Mouse (Mus musculus): ENCODE data around the gene Vav2.

Vav2 gene

DNA sequence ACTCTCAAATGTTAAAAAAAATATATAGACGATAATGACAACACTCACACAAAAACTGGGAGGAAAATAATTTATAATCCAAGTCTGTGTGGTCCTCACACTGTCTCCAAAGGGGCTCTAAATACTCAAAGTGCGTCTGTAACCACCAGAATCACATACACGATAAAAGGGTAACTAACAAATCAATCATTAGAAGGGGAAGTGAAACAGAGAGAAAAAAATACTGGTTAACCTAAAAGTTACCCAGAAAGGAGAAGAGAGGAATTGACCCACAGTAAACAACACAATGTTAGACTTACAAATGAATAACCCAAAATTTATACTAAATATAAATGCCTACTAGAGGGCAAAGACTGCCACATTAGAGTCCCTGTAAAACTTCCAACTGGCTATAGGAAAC is 161.0 kb downstream of the Vav2 start:
- no peak for DNase-seq (ENCODE audit: low spot score in 2 of 2)

GRCm38 (mm10) chr2:27262984-27263383 is 163.8 kb downstream of the Vav2 start:
- DNase-seq (ENCODE audit: low spot score in 2 of 2): no peak

- no peak for DNase-seq (ENCODE audit: low spot score in 2 of 2)
Observed at GRCm38 (mm10) chr2:27251434-27251833, 175.4 kb downstream of the Vav2 start.

GRCm38 (mm10) chr2:27248211-27248610 is 178.6 kb downstream of the Vav2 start, which contains the start of gene Sardh:
Sardh (minus strand) TSS chr2:27248337.
- no peak for DNase-seq (ENCODE audit: low spot score in 2 of 2)

DNA sequence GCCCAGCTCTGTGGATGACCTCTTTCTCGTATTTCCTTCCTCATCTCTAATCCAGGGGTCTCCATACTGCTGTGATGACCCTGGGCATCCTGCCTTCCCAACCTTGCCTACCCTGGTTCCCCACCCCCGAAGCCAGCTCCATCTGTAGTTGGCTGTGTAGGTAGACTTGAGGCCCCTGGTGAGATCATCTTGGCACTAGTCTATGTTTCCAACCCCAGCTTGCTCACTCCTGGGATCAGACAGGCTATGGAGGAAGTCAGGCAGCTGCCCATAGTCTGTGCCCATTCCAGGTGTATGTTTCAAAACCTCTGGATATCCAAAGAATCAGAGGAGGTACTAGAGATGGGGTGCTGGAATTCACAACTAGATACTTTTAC is 179.4 kb downstream of the Vav2 start:
- DNase-seq (ENCODE audit: low spot score in 2 of 2): no peak

GRCm38 (mm10) chr2:27246712-27247486 is 179.9 kb downstream of the Vav2 start:
- DNase-seq (ENCODE audit: low spot score in 2 of 2): peak; percentile 88 to 89

GRCm38 (mm10) chr2:27245947-27246346 is 180.9 kb downstream of the Vav2 start:
- DNase-seq (ENCODE audit: low spot score in 2 of 2): no peak

- peak in 1 of 2 experiments; percentile 68 for DNase-seq (ENCODE audit: low spot score in 2 of 2)
Observed at GRCm38 (mm10) chr2:27237342-27237741, 189.5 kb downstream of the Vav2 start.

GRCm38 (mm10) chr2:27235729-27236128 is 191.1 kb downstream of the Vav2 start:
- DNase-seq (ENCODE audit: low spot score in 2 of 2): peak; percentile 84 to 87

DNA sequence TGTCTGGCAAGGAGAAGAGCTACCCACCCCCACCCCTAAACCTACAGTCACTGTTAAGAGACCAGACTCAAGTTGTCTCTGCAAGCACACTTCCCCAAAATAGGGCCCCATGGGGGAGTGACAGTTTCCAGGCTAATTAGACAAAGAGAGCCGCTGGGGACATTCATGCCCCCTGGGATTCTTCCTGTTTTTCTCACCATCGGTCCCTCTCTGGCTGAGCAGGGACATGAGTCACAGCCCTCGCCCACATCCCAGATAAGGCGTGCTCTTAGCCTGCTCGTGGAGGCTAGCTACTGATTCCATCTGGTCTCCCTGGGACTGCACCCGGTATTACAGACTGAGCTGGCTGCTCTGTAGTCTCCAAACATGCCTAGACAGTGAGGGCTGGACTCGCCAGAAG is 194.5 kb downstream of the Vav2 start:
- DNase-seq (ENCODE audit: low spot score in 2 of 2): peak; percentile 49 to 59

DNA sequence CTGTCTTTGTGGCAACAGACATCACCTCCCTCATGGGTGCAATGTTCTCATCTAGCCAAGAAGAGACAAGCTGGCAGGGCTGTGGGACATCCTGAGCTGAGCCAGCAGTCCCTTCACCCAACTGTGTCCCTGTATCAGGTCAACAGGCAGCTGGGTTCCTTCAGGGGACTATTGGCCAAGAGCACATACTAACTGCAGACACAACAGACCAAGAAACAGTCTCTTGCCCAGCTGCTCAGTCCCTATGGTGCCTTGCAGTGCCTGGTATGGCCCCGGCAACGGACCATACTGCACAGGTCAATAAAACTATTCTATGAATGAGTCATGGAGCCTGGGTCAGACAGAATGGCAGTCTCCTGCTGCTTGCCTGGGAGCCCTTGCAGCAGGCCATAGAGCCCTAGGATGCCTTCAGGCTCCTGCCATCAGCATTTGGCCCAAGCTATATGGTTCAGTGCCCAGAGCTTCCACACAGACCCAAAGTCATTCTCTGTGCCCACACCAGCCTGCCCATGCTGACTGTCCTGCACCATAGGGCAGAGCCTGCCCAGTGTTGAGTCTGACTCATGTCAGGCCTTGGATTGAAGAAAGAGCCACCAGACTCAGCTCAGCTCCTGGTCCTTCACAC is 197.2 kb downstream of the Vav2 start:
- peak in 1 of 2 experiments; percentile 40 for DNase-seq (ENCODE audit: low spot score in 2 of 2)

- DNase-seq (ENCODE audit: low spot score in 2 of 2): peak in 1 of 2 experiments; percentile 27
Observed at GRCm38 (mm10) chr2:27228809-27229480, 197.9 kb downstream of the Vav2 start.

- peak in 1 of 2 experiments; percentile 72 for DNase-seq (ENCODE audit: low spot score in 2 of 2)
Observed at GRCm38 (mm10) chr2:27226572-27226971, 200.3 kb downstream of the Vav2 start.

DNA sequence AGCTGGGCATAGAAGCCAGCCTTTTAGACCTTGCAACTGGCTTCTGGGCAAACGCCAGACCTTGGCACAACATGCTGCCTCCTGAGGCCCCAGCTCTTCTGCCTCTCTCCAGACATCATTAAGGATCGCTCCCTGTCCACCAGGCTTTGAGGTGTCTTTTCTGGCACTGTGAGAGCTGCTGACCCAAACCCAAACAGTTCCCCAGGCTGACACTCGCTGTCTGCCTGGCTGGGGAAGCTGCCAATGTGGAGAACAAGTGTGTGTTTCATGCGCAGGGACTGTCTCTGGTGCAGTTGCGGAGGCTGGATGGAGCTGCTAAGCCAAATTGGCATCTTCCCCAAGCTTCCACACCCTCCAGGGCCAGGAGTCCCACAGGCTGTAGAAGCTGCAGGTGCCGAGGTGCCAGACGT is 203.8 kb downstream of the Vav2 start:
- peak; percentile 77 to 80 for DNase-seq (ENCODE audit: low spot score in 2 of 2)

GRCm38 (mm10) chr2:27218569-27218968 is 208.3 kb downstream of the Vav2 start:
- no peak for DNase-seq (ENCODE audit: low spot score in 2 of 2)

- DNase-seq (ENCODE audit: low spot score in 2 of 2): no peak
Observed at GRCm38 (mm10) chr2:27218121-27218544, 208.7 kb downstream of the Vav2 start.

DNA sequence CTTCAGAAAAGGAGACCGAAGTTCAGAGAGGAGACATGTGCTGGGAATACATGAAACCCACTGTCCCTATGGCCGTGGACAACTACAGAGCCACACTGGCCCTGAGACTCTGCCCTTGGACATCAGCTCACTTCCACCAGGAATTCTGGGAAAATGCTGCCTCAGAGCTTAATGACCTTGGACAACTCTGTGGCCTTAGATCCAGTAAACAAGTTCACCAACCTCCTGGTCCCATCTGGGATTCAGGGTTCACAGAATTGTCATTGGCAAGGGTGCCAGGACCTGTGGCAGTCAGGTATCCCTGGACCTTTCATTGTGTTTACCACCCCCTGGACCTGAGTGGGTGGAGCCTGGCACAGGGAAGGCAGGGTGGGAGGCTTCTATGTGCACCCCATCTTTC is 211.3 kb downstream of the Vav2 start:
- DNase-seq (ENCODE audit: low spot score in 2 of 2): no peak

All from right cerebral cortex, postnatal 10 days (tissue).